Mouse (Mus musculus) CH12.LX (cell line): ENCODE data around the gene Il17rc. TPM values are rescaled to one million over a fixed set of nuclear protein-coding genes. Genes with fewer than 3 reads are reported as not detected.

Experiments used
- DNase-seq: peaks from one replicate; pipeline ENCODE4 v3.0.0-alpha.2; 2013; ENCODE audit errors: extremely low read depth
- H3K27ac ChIP-seq: 2 replicates; pipeline ENCODE4 v1.5.1; 2012; ENCODE audit warnings: low read depth, mild to moderate bottlenecking, control low read depth, moderate library complexity; ENCODE audit not compliant: insufficient read depth
- H3K27me3 ChIP-seq: replicated peaks from 2 replicates; pipeline ENCODE3; 2012; ENCODE audit warnings: inconsistent platforms
- H3K36me3 ChIP-seq, 2 experiments: replicated peaks in 1 of 2; 2 replicates each; pipeline versions ENCODE3 to v1.6.1; 2012; ENCODE audit warnings: inconsistent platforms in 1 of 2, low read length in 1 of 2, mild to moderate bottlenecking in 1 of 2, mixed read lengths in 1 of 2, moderate library complexity in 1 of 2; ENCODE audit not compliant: control insufficient read depth in 1 of 2, insufficient read depth in 1 of 2
- H3K4me1 ChIP-seq, 2 experiments: 2 replicates each; pipeline ENCODE4 v1.6.1; 2012; ENCODE audit warnings: inconsistent platforms in 1 of 2, moderate library complexity in 1 of 2; ENCODE audit not compliant: insufficient read depth in 2 of 2, control insufficient read depth in 1 of 2
- H3K4me2 ChIP-seq: 2 replicates; pipeline ENCODE4 v1.6.1; 2012; ENCODE audit warnings: low read depth, mild to moderate bottlenecking, control low read depth; ENCODE audit not compliant: poor library complexity, insufficient read depth, severe bottlenecking
- H3K4me3 ChIP-seq, 3 experiments: fragments of 150-350 bp in 1 of 3; sonication (generic) in 1 of 3; replicated peaks in 1 of 3; 2 replicates each; pipeline versions ENCODE3 to v1.5.1; 2011 to 2012; ENCODE audit warnings: low read depth in 2 of 3, low read length in 2 of 3, mild to moderate bottlenecking in 2 of 3, moderate library complexity in 2 of 3, control low read depth in 1 of 3, improper control_type of control experiment in 1 of 3, inconsistent platforms in 1 of 3, mixed read lengths in 1 of 3; ENCODE audit not compliant: poor library complexity in 1 of 3
- H3K79me2 ChIP-seq: replicated peaks from 2 replicates; pipeline ENCODE4 v1.6.1; 2012; ENCODE audit warnings: mild to moderate bottlenecking, moderate library complexity; ENCODE audit not compliant: control insufficient read depth, poor library complexity, insufficient read depth, severe bottlenecking; ENCODE audit errors: extremely low read depth
- H3K9ac ChIP-seq: 2 replicates; pipeline ENCODE4 v1.6.1; 2012; ENCODE audit warnings: low read depth, mild to moderate bottlenecking, control low read depth, moderate library complexity; ENCODE audit not compliant: insufficient read depth
- H3K9me3 ChIP-seq: replicated peaks from 2 replicates; pipeline ENCODE3; 2012; ENCODE audit warnings: low read length, inconsistent platforms, mixed read lengths
- BHLHE40 ChIP-seq: IDR thresholded peaks from 2 replicates; pipeline ENCODE4 v1.6.1; 2011; ENCODE audit warnings: mild to moderate bottlenecking, low read depth, low read length, improper control_type of control experiment
- CTCF ChIP-seq, 2 experiments: IDR thresholded peaks in 1 of 2; conservative IDR thresholded peaks in 1 of 2; 2 replicates each; pipeline ENCODE4 v1.5.1; 2011 to 2012; ENCODE audit warnings: low read depth in 2 of 2, low read length in 2 of 2, improper control_type of control experiment in 1 of 2, inconsistent platforms in 1 of 2, mild to moderate bottlenecking in 1 of 2, moderate library complexity in 1 of 2
- E2F4 ChIP-seq: IDR thresholded peaks from 2 replicates; pipeline ENCODE4 v1.6.1; 2011; ENCODE audit warnings: low read depth, low read length, improper control_type of control experiment; ENCODE audit not compliant: insufficient replicate concordance
- ETS1 ChIP-seq: conservative IDR thresholded peaks from 2 replicates; pipeline ENCODE4 v1.6.1; 2012; ENCODE audit warnings: low read depth, mild to moderate bottlenecking, inconsistent platforms, low read length, improper control_type of control experiment, moderate library complexity
- HCFC1 ChIP-seq: IDR thresholded peaks from 2 replicates; pipeline ENCODE4 v1.6.1; 2012; ENCODE audit warnings: low read depth, mild to moderate bottlenecking, inconsistent platforms, low read length, improper control_type of control experiment
- JUN ChIP-seq: IDR thresholded peaks from 2 replicates; pipeline ENCODE4 v1.6.1; 2011; ENCODE audit warnings: low read depth, mild to moderate bottlenecking, low read length, improper control_type of control experiment, moderate library complexity; ENCODE audit not compliant: insufficient read depth
- JUND ChIP-seq: conservative IDR thresholded peaks from 2 replicates; pipeline ENCODE4 v1.6.1; 2011; ENCODE audit warnings: low read depth, low read length, improper control_type of control experiment
- MAX ChIP-seq: IDR thresholded peaks from 2 replicates; pipeline ENCODE4 v1.6.1; 2011; ENCODE audit warnings: low read length, improper control_type of control experiment
- MYC ChIP-seq: IDR thresholded peaks from 2 replicates; pipeline ENCODE4 v1.6.1; 2011; ENCODE audit warnings: low read depth, mild to moderate bottlenecking, improper control_type of control experiment, low read length
- NELFE ChIP-seq: IDR thresholded peaks from 2 replicates; pipeline ENCODE4 v1.6.1; 2011; ENCODE audit warnings: low read depth, low read length, improper control_type of control experiment
- NRF1 ChIP-seq: IDR thresholded peaks from 2 replicates; pipeline ENCODE4 v1.6.1; 2014; ENCODE audit warnings: low read depth, mild to moderate bottlenecking, inconsistent platforms, low read length, improper control_type of control experiment, moderate library complexity
- PAX5 ChIP-seq: IDR thresholded peaks from 2 replicates; pipeline ENCODE4 v1.6.1; 2012; ENCODE audit warnings: low read length, inconsistent platforms, mixed read lengths
- POLR2A ChIP-seq: IDR thresholded peaks from 2 replicates; pipeline ENCODE4 v1.6.1; 2011; ENCODE audit warnings: low read depth, mild to moderate bottlenecking, improper control_type of control experiment, low read length
- POLR2AphosphoS2 ChIP-seq: IDR thresholded peaks from 2 replicates; pipeline ENCODE4 v1.6.1; 2011; ENCODE audit warnings: low read depth, low read length, improper control_type of control experiment
- SMC3 ChIP-seq: IDR thresholded peaks from 2 replicates; pipeline ENCODE4 v1.6.1; 2011; ENCODE audit warnings: low read depth, low read length, improper control_type of control experiment
- TCF12 ChIP-seq: IDR thresholded peaks from 2 replicates; pipeline ENCODE4 v1.6.1; 2014; ENCODE audit warnings: low read depth, mild to moderate bottlenecking, inconsistent platforms, low read length, improper control_type of control experiment
- ZMIZ1 ChIP-seq: IDR thresholded peaks from 2 replicates; pipeline ENCODE4 v1.6.1; 2012; ENCODE audit warnings: low read depth, mild to moderate bottlenecking, inconsistent platforms, low read length, improper control_type of control experiment
- dilution Hi-C: fragments of 300-500 bp; cut with MboI; formaldehyde crosslinking; loops from 2 replicates; pipeline ENCODE4 v1.14.3; 2020; ENCODE audit warnings: low sequenced_read_pairs; ENCODE audit not compliant: extremely low pct_unique_long_range_greater_than_20kb, extremely low pct_ligation_motif_present
- in situ Hi-C: fragments of 300-500 bp; cut with MboI; formaldehyde crosslinking; loops from 3 replicates; pipeline ENCODE4 v1.14.3; 2019; ENCODE audit warnings: low sequenced_read_pairs, low pct_ligation_motif_present, low pct_unique_long_range_greater_than_20kb, mixed read lengths
- polyA plus RNA-seq: library from polyadenylated mRNA; unstranded; fragments of >175 nt; gene quantifications from 2 replicates; pipeline ENCODE4 v1.2.1, GENCODE M21; 2012; ENCODE audit warnings: low read depth; ENCODE audit not compliant: insufficient read length
- total RNA-seq, 2 experiments: library from RNA; depleted of rRNA; stranded (reverse); fragments of 300-350 nt in 1 of 2; fragments of >200 nt in 1 of 2; gene quantifications; 2 replicates each; pipeline ENCODE4 v1.2.3; 2012 to 2014

The Il17rc gene
- total and polyA plus RNA-seq, 3 experiments = not detected

GRCm38 (mm10) chr6:113428006-113428405 is 43.2 kb upstream of the Il17rc start:
- Histone ChIP-seq H3K9ac (no peak overlapping the region), H3K9me3 (peaks cover 5% of the 10 kb centered on the region), H3K36me3 (no peaks in the 10 kb centered on the region), H3K27me3 (peaks cover 3% of the 10 kb centered on the region), H3K4me2 (no peak overlapping the region), H3K27ac (no peak overlapping the region), H3K4me3 (no peak overlapping the region), H3K79me2 (no peaks in the 10 kb centered on the region), H3K4me1 (peaks cover 16 to 30% of the 10 kb centered on the region in 2 experiments)
- no peak for DNase-seq
- dilution Hi-C loops (no loop called here), in situ Hi-C loops (no loop called here)
- TF ChIP-seq JUN = no peak

- Histone ChIP-seq H3K27ac (no peak overlapping the region), H3K27me3 (peaks cover 3% of the 10 kb centered on the region), H3K4me2 (no peak overlapping the region), H3K36me3 (no peaks in the 10 kb centered on the region), H3K79me2 (no peaks in the 10 kb centered on the region), H3K4me1 (peaks cover 23 to 38% of the 10 kb centered on the region in 2 experiments), H3K9ac (no peak overlapping the region), H3K4me3 (no peak overlapping the region), H3K9me3 (peaks cover 5% of the 10 kb centered on the region)
- dilution Hi-C loops (no loop called here), in situ Hi-C loops (no loop called here)
- no peak for TF ChIP-seq NELFE
- no peak for TF ChIP-seq E2F4
- TF ChIP-seq SMC3 = no peak
- no peak for TF ChIP-seq JUN
- no peak for TF ChIP-seq MAX
- no peak for TF ChIP-seq ZMIZ1
- DNase-seq = no peak
Measured at GRCm38 (mm10) chr6:113429965-113430364, 41.3 kb upstream of the Il17rc start.

GRCm38 (mm10) chr6:113430846-113431245 is 40.4 kb upstream of the Il17rc start:
- Histone ChIP-seq H3K4me3 (no peak overlapping the region), H3K9ac (no peak overlapping the region), H3K4me2 (no peak overlapping the region), H3K36me3 (no peaks in the 10 kb centered on the region), H3K4me1 (peaks cover 23 to 47% of the 10 kb centered on the region in 2 experiments), H3K27ac (no peak overlapping the region), H3K27me3 (no peaks in the 10 kb centered on the region), H3K79me2 (no peaks in the 10 kb centered on the region), H3K9me3 (peaks cover 5% of the 10 kb centered on the region)
- no peak for TF ChIP-seq BHLHE40
- no peak for TF ChIP-seq CTCF (conservative IDR thresholded peaks at IDR 0.05 in 1 of 2, IDR thresholded peaks at IDR 0.05 in 1 of 2; ENCODE audit: low read depth in 2 of 2, low read length in 2 of 2)
- TF ChIP-seq POLR2AphosphoS2 = no peak
- no peak for TF ChIP-seq PAX5
- TF ChIP-seq POLR2A = no peak
- no peak for TF ChIP-seq MYC
- TF ChIP-seq JUND = no peak
- TF ChIP-seq NRF1 = no peak
- TF ChIP-seq ZMIZ1 = no peak
- no peak for TF ChIP-seq JUN
- TF ChIP-seq TCF12 = no peak
- TF ChIP-seq ETS1 = no peak
- TF ChIP-seq HCFC1 = no peak
- dilution Hi-C loops (no loop called here), in situ Hi-C loops (no loop called here)
- no peak for DNase-seq
